Mouse (Mus musculus) heart, embryonic 11.5 days (tissue): ENCODE results near the gene Hdac7. TPM values are rescaled to one million over a fixed set of nuclear protein-coding genes. Genes with fewer than 3 reads are reported as not detected.

Experiments
- ATAC-seq: fragments of 200-750 bp; cut with Nextera tagmentation; replicated peaks from 2 replicates; pipeline ENCODE4 v1.8.0; 2017; ENCODE audit warnings: moderate library complexity; ENCODE audit not compliant: insufficient number of reproducible peaks, low FRiP score, low TSS enrichment
- H3K27ac ChIP-seq: fragments of 300-500 bp; sonication (generic); 2 replicates; pipeline ENCODE4 v1.5.1; 2014; ENCODE audit warnings: mild to moderate bottlenecking, low read depth, low read length
- H3K27me3 ChIP-seq: fragments of 300-500 bp; sonication (generic); 2 replicates; pipeline ENCODE4 v1.6.1; 2014; ENCODE audit warnings: mild to moderate bottlenecking, low read length, mixed read lengths; ENCODE audit not compliant: control insufficient read depth, insufficient read depth
- H3K36me3 ChIP-seq: fragments of 300-500 bp; sonication (generic); 2 replicates; pipeline ENCODE4 v1.6.1; 2014; ENCODE audit warnings: mild to moderate bottlenecking, low read length, moderate library complexity, mixed read lengths; ENCODE audit not compliant: control insufficient read depth, insufficient read depth
- H3K4me1 ChIP-seq: fragments of 300-500 bp; sonication (generic); 2 replicates; pipeline ENCODE4 v1.6.1; 2014; ENCODE audit warnings: low read length; ENCODE audit not compliant: control insufficient read depth, insufficient read depth
- H3K4me2 ChIP-seq: fragments of 300-500 bp; sonication (generic); 2 replicates; pipeline ENCODE4 v1.6.1; 2014; ENCODE audit warnings: mild to moderate bottlenecking, moderate library complexity
- H3K4me3 ChIP-seq: fragments of 300-500 bp; sonication (generic); 2 replicates; pipeline ENCODE4 v1.5.1; 2014; ENCODE audit warnings: low read depth, low read length
- H3K9ac ChIP-seq: fragments of 300-500 bp; sonication (generic); 2 replicates; pipeline ENCODE4 v1.6.1; 2014; ENCODE audit warnings: mild to moderate bottlenecking, low read depth, low read length, moderate library complexity
- H3K9me3 ChIP-seq: fragments of 300-500 bp; sonication (generic); replicated peaks from 2 replicates; pipeline ENCODE4 v1.6.1; 2016; ENCODE audit warnings: low read length; ENCODE audit not compliant: control insufficient read depth
- WGBS: fragments of 180-500 bp; shearing (Covaris S2); extraction: QIAGEN DNeasy Blood & Tissue Kit; methylation state at CpG from one replicate; pipeline ENCODE4 v1.1.7; 2014; ENCODE audit not compliant: insufficient replicate concordance; 5-methylcytosine and 5-hydroxymethylcytosine counted together
- polyA plus RNA-seq: library from polyadenylated mRNA; unstranded; fragments of >200 nt; fragmentation: Nextera tagmentation; extraction: Ambion mirVana; gene quantifications from 2 replicates; pipeline ENCODE4 v1.2.1, GENCODE M21; 2014

The Hdac7 gene
- polyA plus RNA-seq, 1 experiment from 2014 or later: 24.6 TPM

GRCm38 (mm10) chr15:97851011-97851410, 6.7 kb upstream of the Hdac7 start:
- no peaks in the 10 kb centered on the region for H3K9me3 ChIP-seq
- H3K36me3 ChIP-seq: no peaks in the 10 kb centered on the region
- peaks cover 9% of the 10 kb centered on the region for H3K27me3 ChIP-seq
- no peak overlapping the region for H3K27ac ChIP-seq
- H3K4me1 ChIP-seq: peaks cover 4% of the 10 kb centered on the region; the same call in 1 of the 2 replicates
- WGBS: 68% methylated on average over 5 of the region's 5 CpGs
- ATAC-seq: no peak
- H3K4me2 ChIP-seq: no peak overlapping the region
- no peak overlapping the region for H3K4me3 ChIP-seq
- no peak overlapping the region for H3K9ac ChIP-seq

DNA sequence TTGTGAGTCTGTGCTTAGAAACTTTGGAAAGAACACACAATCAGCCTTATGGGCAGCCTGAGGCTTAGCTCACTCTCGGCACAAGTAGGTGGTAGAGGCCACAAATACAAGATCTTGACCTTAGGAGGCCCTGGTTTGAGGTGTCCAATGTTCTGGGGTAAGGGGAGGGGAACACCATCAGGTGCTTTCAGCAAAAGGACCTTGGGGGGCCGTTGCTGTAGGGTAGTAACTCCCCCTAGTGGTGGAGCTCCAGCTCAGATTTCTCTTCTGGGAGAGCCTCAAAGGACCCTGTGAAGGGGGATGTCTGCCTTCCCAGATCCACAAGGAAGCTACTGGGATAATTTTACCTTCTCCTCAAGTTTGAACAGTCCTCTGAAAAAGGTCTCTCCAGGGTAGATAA, 6.1 kb upstream of the Hdac7 start:
- Histone ChIP-seq H3K36me3 (no peaks in the 10 kb centered on the region), H3K4me2 (no peak overlapping the region), H3K9ac (no peak overlapping the region), H3K27ac (no peak overlapping the region), H3K27me3 (0 out of 2 replicates have a peak, but pooled peaks cover 4% of the 10 kb centered on the region), H3K4me1 (peaks cover 4% of the 10 kb centered on the region; the same call in 1 of the 2 replicates), H3K9me3 (no peaks in the 10 kb centered on the region), H3K4me3 (no peak overlapping the region)
- no peak for ATAC-seq
- 9% methylated on average over 2 of the region's 2 CpGs for whole genome bisulfite sequencing

DNA sequence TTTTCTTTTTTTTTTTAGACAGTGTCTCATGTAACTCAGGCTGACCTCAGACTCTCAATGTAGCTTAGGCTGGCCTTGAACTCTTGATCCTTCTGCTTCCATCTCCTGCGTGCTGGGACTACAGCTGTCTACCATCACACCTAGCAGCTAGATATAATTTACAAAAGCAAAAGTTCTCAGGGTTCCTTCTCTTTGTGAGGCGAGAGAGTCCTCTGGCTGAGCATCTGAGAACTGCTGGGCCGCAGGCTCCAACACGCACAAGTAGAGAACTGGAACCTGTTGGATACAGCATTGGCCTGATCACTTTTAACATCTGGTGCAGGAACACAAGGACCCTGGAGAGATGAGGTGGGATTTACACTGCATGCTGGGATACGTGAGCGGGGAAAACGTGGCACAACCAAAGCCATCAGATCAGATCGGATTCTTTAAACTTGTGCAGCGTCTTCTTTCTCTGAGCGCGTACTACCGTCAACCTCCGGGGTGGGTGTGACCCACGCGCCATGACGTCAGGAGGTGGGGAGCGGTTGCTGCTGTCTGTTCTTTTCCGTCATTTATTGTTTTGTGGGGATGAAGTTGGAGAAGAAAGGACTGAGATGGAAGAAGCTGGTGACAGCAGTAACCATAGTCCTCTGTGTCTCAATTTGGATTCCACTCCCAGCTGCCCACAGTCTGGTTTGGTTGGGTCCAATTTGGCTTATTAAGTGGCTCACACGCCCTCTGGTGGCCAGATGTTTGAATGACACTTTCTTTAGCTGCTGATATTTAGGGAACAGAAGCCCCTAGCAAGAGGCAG, 5.0 kb upstream of the Hdac7 start:
- 6% methylated on average over 19 of the region's 19 CpGs for WGBS
- Histone ChIP-seq H3K9me3 (no peaks in the 10 kb centered on the region), H3K27ac (no peak overlapping the region), H3K4me2 (peak overlapping the region; percentile 71), H3K9ac (peak overlapping the region; percentile 59; the same call in 1 of the 2 replicates), H3K4me1 (peaks cover 5% of the 10 kb centered on the region; the same call in 1 of the 2 replicates), H3K27me3 (0 out of 2 replicates have a peak, but pooled peaks cover 4% of the 10 kb centered on the region), H3K36me3 (no peaks in the 10 kb centered on the region), H3K4me3 (peak overlapping the region; percentile 38)
- peak; percentile 43; the same call in 1 of the 2 replicates for ATAC-seq

DNA sequence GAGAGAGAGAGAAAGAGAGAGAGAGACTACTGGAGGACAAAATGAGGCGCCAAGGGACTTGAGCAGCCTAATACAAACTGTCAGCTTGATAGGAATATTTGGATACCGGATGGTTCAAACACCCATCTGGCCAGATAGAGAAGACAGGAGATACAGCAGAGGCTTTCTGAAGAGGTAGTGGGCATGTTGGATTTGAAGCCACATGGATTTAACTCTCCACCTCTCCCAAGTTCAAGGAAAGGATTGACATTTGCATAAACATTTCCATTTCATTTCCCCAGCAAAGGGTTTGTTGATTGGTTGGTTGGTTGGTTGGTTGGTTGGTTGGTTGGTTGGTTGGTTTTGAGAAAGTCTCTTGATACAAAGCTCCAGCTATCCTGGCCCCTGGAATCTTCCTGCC, 3.6 kb upstream of the Hdac7 start:
- no peak overlapping the region for H3K9ac ChIP-seq
- H3K4me2 ChIP-seq: no peak overlapping the region
- no peaks in the 10 kb centered on the region for H3K9me3 ChIP-seq
- no peak for ATAC-seq
- H3K4me1 ChIP-seq: peaks cover 7% of the 10 kb centered on the region; the same call in 1 of the 2 replicates
- 82% methylated on average over 2 of the region's 2 CpGs for WGBS
- H3K27ac ChIP-seq: no peak overlapping the region
- H3K27me3 ChIP-seq: 0 out of 2 replicates have a peak, but pooled peaks cover 3% of the 10 kb centered on the region
- H3K4me3 ChIP-seq: no peak overlapping the region
- H3K36me3 ChIP-seq: no peaks in the 10 kb centered on the region

GRCm38 (mm10) chr15:97847285-97847684, 3.0 kb upstream of the Hdac7 start:
- H3K9me3 ChIP-seq: no peaks in the 10 kb centered on the region
- H3K36me3 ChIP-seq: no peaks in the 10 kb centered on the region
- H3K4me2 ChIP-seq: no peak overlapping the region
- WGBS: 79% methylated on average over 4 of the region's 4 CpGs
- no peak overlapping the region for H3K27ac ChIP-seq
- H3K4me3 ChIP-seq: no peak overlapping the region
- peaks cover 7% of the 10 kb centered on the region; the same call in 1 of the 2 replicates for H3K4me1 ChIP-seq
- H3K27me3 ChIP-seq: 0 out of 2 replicates have a peak, but pooled peaks cover 3% of the 10 kb centered on the region
- no peak for ATAC-seq
- H3K9ac ChIP-seq: no peak overlapping the region

GRCm38 (mm10) chr15:97846121-97846882, 2.0 kb upstream of the Hdac7 start:
- WGBS: 71% methylated on average over 11 of the region's 11 CpGs
- H3K9me3 ChIP-seq: no peaks in the 10 kb centered on the region
- H3K27ac ChIP-seq: no peak overlapping the region
- no peak overlapping the region for H3K9ac ChIP-seq
- H3K4me3 ChIP-seq: no peak overlapping the region
- H3K36me3 ChIP-seq: no peaks in the 10 kb centered on the region
- H3K4me2 ChIP-seq: no peak overlapping the region
- peaks cover 7% of the 10 kb centered on the region; the same call in 1 of the 2 replicates for H3K4me1 ChIP-seq
- ATAC-seq: no peak
- 0 out of 2 replicates have a peak, but pooled peaks cover 3% of the 10 kb centered on the region for H3K27me3 ChIP-seq

GRCm38 (mm10) chr15:97843247-97843651, 1.1 kb downstream of the Hdac7 start:
- 0 out of 2 replicates have a peak, but pooled peaks cover 3% of the 10 kb centered on the region for H3K27me3 ChIP-seq
- no peaks in the 10 kb centered on the region for H3K9me3 ChIP-seq
- no peak for ATAC-seq
- no peak overlapping the region for H3K27ac ChIP-seq
- H3K4me2 ChIP-seq: no peak overlapping the region
- no peaks in the 10 kb centered on the region for H3K36me3 ChIP-seq
- H3K9ac ChIP-seq: no peak overlapping the region
- H3K4me3 ChIP-seq: no peak overlapping the region
- H3K4me1 ChIP-seq: peaks cover 13% of the 10 kb centered on the region
- 51% methylated on average over 7 of the region's 7 CpGs for WGBS

DNA sequence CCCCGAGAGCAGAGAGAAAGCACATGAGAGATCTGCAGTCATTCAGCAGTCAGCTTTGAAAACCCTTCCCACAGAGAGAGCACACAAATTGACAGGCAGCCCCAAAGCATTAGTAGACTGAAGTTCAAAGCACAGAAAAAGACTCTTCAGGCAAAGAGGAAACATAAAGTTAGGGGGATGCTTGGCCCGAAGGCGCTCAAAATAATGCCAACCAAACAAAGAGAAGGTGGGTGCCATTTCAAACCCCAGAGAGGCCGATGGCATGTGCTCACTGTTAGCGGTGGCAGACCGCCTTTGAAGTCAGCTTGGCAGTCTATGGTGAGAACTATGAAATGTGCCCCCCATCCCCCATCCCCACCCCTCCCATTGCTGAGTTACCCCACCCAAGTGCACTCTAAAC, 2.2 kb downstream of the Hdac7 start:
- Histone ChIP-seq H3K9ac (no peak overlapping the region), H3K27ac (no peak overlapping the region), H3K4me1 (peaks cover 24% of the 10 kb centered on the region), H3K4me2 (no peak overlapping the region), H3K27me3 (0 out of 2 replicates have a peak, but pooled peaks cover 3% of the 10 kb centered on the region), H3K9me3 (no peaks in the 10 kb centered on the region), H3K4me3 (no peak overlapping the region), H3K36me3 (no peaks in the 10 kb centered on the region)
- WGBS: 78% methylated on average over 6 of the region's 6 CpGs
- ATAC-seq: no peak
